Mouse (Mus musculus) midbrain, embryonic 16.5 days (tissue): ENCODE measurements around the gene Vmn2r80. TPM values are rescaled to one million over a fixed set of nuclear protein-coding genes. Genes with fewer than 3 reads are reported as not detected.

ENCODE experiments used
- ATAC-seq: fragments of 200-750 bp; cut with Nextera tagmentation; 2 replicates; pipeline ENCODE4 v1.8.0; 2017; ENCODE audit warnings: moderate TSS enrichment
- H3K27ac ChIP-seq: fragments of 300-500 bp; sonication (generic); 2 replicates; pipeline ENCODE4 v1.5.1; 2014; ENCODE audit warnings: mild to moderate bottlenecking, low read length, mixed read lengths
- H3K27me3 ChIP-seq: fragments of 300-500 bp; sonication (generic); 2 replicates; pipeline ENCODE4 v1.6.1; 2014; ENCODE audit warnings: low read depth, low read length, mixed read lengths; ENCODE audit not compliant: control insufficient read depth, insufficient read depth
- H3K36me3 ChIP-seq: fragments of 300-500 bp; sonication (generic); 2 replicates; pipeline ENCODE4 v1.6.1; 2014; ENCODE audit warnings: mild to moderate bottlenecking, low read length, moderate library complexity, mixed read lengths; ENCODE audit not compliant: control insufficient read depth, insufficient read depth
- H3K4me1 ChIP-seq: fragments of 300-500 bp; sonication (generic); 2 replicates; pipeline ENCODE4 v1.6.1; 2014; ENCODE audit warnings: mild to moderate bottlenecking, low read length, mixed read lengths; ENCODE audit not compliant: control insufficient read depth, insufficient read depth
- H3K4me2 ChIP-seq: fragments of 300-500 bp; sonication (generic); 2 replicates; pipeline ENCODE4 v1.6.1; 2014; ENCODE audit warnings: mild to moderate bottlenecking, low read length, mixed read lengths
- H3K4me3 ChIP-seq: fragments of 300-500 bp; sonication (generic); 2 replicates; pipeline ENCODE4 v1.5.1; 2014; ENCODE audit warnings: low read depth, mild to moderate bottlenecking, low read length, moderate library complexity, mixed read lengths
- H3K9ac ChIP-seq: fragments of 300-500 bp; sonication (generic); 2 replicates; pipeline ENCODE4 v1.6.1; 2014; ENCODE audit warnings: low read depth, low read length, mixed read lengths
- H3K9me3 ChIP-seq: fragments of 300-500 bp; sonication (generic); replicated peaks from 2 replicates; pipeline ENCODE4 v1.6.1; 2014; ENCODE audit warnings: mild to moderate bottlenecking, low read length, mixed read lengths; ENCODE audit not compliant: control insufficient read depth, poor library complexity, severe bottlenecking
- WGBS: fragments of 180-500 bp; shearing (Covaris S2); extraction: QIAGEN DNeasy Blood & Tissue Kit; methylation state at CpG from one replicate; pipeline ENCODE4 v1.1.7; 2014; 5-methylcytosine and 5-hydroxymethylcytosine counted together
- polyA plus RNA-seq: library from polyadenylated mRNA; unstranded; fragments of >200 nt; fragmentation: Nextera tagmentation; extraction: Ambion mirVana; gene quantifications from 2 replicates; pipeline ENCODE4 v1.2.1, GENCODE M21; 2015

The Vmn2r80 gene
- polyA plus RNA-seq, 1 experiment from 2014 or later = not detected

- Histone ChIP-seq H3K9me3 (no peaks in the 10 kb centered on the region), H3K27me3 (no peaks in the 10 kb centered on the region), H3K4me1 (no peaks in the 10 kb centered on the region), H3K36me3 (no peaks in the 10 kb centered on the region), H3K4me2 (no peak overlapping the region), H3K9ac (no peak overlapping the region), H3K27ac (no peak overlapping the region), H3K4me3 (no peak overlapping the region)
- ATAC-seq = no peak
Measured at GRCm38 (mm10) chr10:79220432-79220831, 71.9 kb downstream of the Vmn2r80 start.

- Histone ChIP-seq H3K27me3 (no peaks in the 10 kb centered on the region), H3K4me3 (no peak overlapping the region), H3K27ac (no peak overlapping the region), H3K9me3 (no peaks in the 10 kb centered on the region), H3K4me2 (no peak overlapping the region), H3K9ac (no peak overlapping the region), H3K36me3 (no peaks in the 10 kb centered on the region), H3K4me1 (no peaks in the 10 kb centered on the region)
- no peak for ATAC-seq
Measured at GRCm38 (mm10) chr10:79221606-79222005, 73.0 kb downstream of the Vmn2r80 start.

- no peaks in the 10 kb centered on the region for H3K27me3 ChIP-seq
- no peaks in the 10 kb centered on the region for H3K4me1 ChIP-seq
- 61% methylated on average over 7 of the region's 7 CpGs for WGBS
- H3K9ac ChIP-seq = no peak overlapping the region
- no peak for ATAC-seq
- H3K4me2 ChIP-seq = no peak overlapping the region
- H3K36me3 ChIP-seq = no peaks in the 10 kb centered on the region
- H3K9me3 ChIP-seq = no peaks in the 10 kb centered on the region
- no peak overlapping the region for H3K27ac ChIP-seq
- H3K4me3 ChIP-seq = no peak overlapping the region
Measured at GRCm38 (mm10) chr10:79222214-79222613, 73.6 kb downstream of the Vmn2r80 start.

Other genes starting within 250 kb of the Vmn2r80 start
- not detected in 2 replicates for gene Olfr1354, start 235.6 kb upstream of the Vmn2r80 start, polyA plus RNA-seq
- gene Olfr8, start 198.1 kb upstream of the Vmn2r80 start, polyA plus RNA-seq = not detected in 2 replicates
- not detected in 2 replicates for gene Olfr1353, start 185.5 kb upstream of the Vmn2r80 start, polyA plus RNA-seq
- not detected in 2 replicates for gene Olfr1352, start 167.7 kb upstream of the Vmn2r80 start, polyA plus RNA-seq
- not detected in 2 replicates for gene Olfr1351, start 136.3 kb upstream of the Vmn2r80 start, polyA plus RNA-seq
- 0.51 and 0.62 TPM in 2 replicates for gene Olfr57, start 120.0 kb upstream of the Vmn2r80 start, polyA plus RNA-seq
- gene 2610008E11Rik, start 51.2 kb upstream of the Vmn2r80 start, polyA plus RNA-seq = 57.1 and 58.6 TPM in 2 replicates
- gene Vmn2r81, start 98.9 kb downstream of the Vmn2r80 start, polyA plus RNA-seq = not detected in 2 replicates
- not detected in 2 replicates for gene Vmn2r82, start 207.8 kb downstream of the Vmn2r80 start, polyA plus RNA-seq